Mouse (Mus musculus): ENCODE measurements around the gene Gsc.

DNA sequence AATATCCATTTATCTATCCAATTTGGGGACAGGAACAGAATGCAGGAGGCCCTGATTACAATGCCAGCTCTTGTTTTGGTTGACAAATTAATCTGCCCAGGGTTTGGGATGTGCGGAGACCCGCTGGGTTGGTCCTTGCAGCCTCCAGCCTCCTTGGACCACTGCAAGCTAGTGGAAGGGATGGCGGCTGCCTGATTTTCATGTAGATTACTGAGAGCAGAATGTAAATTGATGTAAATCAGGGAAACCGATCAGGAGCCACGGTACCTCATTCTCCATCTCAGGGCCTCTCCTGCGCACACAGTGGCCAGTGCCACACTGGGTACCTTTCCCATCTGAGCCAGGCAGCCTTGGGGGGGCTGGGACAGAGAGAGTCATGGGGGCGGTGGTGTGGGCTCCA is 34.8 kb upstream of the Gsc start:
- TF ChIP-seq TAL1 (IDR thresholded peaks at IDR 0.05; ENCODE audit: low read length) (no peak), GATA1 (IDR thresholded peaks at IDR 0.05; ENCODE audit: low read length) (no peak)
